Mouse (Mus musculus) lung, postnatal 0 days (tissue): ENCODE data around the gene Nox3. TPM values are rescaled to one million over a fixed set of nuclear protein-coding genes. Genes with fewer than 3 reads are reported as not detected.

Experiments used
- ATAC-seq: fragments of 200-750 bp; cut with Nextera tagmentation; 2 replicates; pipeline ENCODE4 v1.8.0; 2017; ENCODE audit warnings: moderate library complexity
- DNase-seq: peaks from one replicate; pipeline ENCODE4 v3.0.0-alpha.2; 2016; ENCODE audit warnings: low spot score
- H3K27ac ChIP-seq: fragments of 300-500 bp; sonication (generic); 2 replicates; pipeline ENCODE4 v1.5.1; 2014; ENCODE audit warnings: antibody characterized with exemption, mild to moderate bottlenecking, low read length, mixed read lengths
- H3K27me3 ChIP-seq: fragments of 300-500 bp; sonication (generic); replicated peaks from 2 replicates; pipeline ENCODE4 v1.6.1; 2014; ENCODE audit warnings: low read length, mixed read lengths; ENCODE audit not compliant: insufficient read depth
- H3K36me3 ChIP-seq: fragments of 300-500 bp; sonication (generic); 2 replicates; pipeline ENCODE4 v1.6.1; 2014; ENCODE audit warnings: low read length, mixed read lengths; ENCODE audit not compliant: insufficient read depth
- H3K4me1 ChIP-seq: fragments of 300-500 bp; sonication (generic); 2 replicates; pipeline ENCODE4 v1.6.1; 2014; ENCODE audit warnings: antibody characterized with exemption, low read depth, low read length, mixed read lengths; ENCODE audit not compliant: insufficient read depth
- H3K4me2 ChIP-seq: fragments of 300-500 bp; sonication (generic); replicated peaks from 2 replicates; pipeline ENCODE4 v1.6.1; 2014; ENCODE audit warnings: low read depth, mild to moderate bottlenecking, low read length, moderate library complexity, mixed read lengths
- H3K4me3 ChIP-seq: fragments of 300-500 bp; sonication (generic); 2 replicates; pipeline ENCODE4 v1.5.1; 2014; ENCODE audit warnings: low read depth, low read length
- H3K9ac ChIP-seq: fragments of 300-500 bp; sonication (generic); replicated peaks from 2 replicates; pipeline ENCODE4 v1.6.1; 2014; ENCODE audit warnings: low read depth, mild to moderate bottlenecking
- H3K9me3 ChIP-seq: fragments of 300-500 bp; sonication (generic); 2 replicates; pipeline ENCODE4 v1.6.1; 2016; ENCODE audit warnings: low read length, mixed read lengths
- CTCF ChIP-seq: IDR thresholded peaks from 2 replicates; pipeline ENCODE4 v1.5.1; 2016; ENCODE audit warnings: antibody characterized with exemption, mild to moderate bottlenecking
- EP300 ChIP-seq: IDR thresholded peaks from 2 replicates; pipeline ENCODE4 v1.6.1; 2016; ENCODE audit warnings: antibody characterized with exemption, mild to moderate bottlenecking, control low read depth
- WGBS: fragments of 180-500 bp; shearing (Covaris S2); extraction: QIAGEN DNeasy Blood & Tissue Kit; methylation state at CpG from one replicate; pipeline ENCODE4 v1.1.7; 2014; 5-methylcytosine and 5-hydroxymethylcytosine counted together
- polyA plus RNA-seq: library from polyadenylated mRNA; unstranded; fragments of >200 nt; fragmentation: Nextera tagmentation; extraction: Ambion mirVana; gene quantifications from 2 replicates; pipeline ENCODE4 v1.2.1, GENCODE M21; 2015

Nox3 gene
- polyA plus RNA-seq, 1 experiment from 2014 or later, result not detected

- WGBS, result 26% methylated on average over 1 of the region's 1 CpGs
- H3K27me3 ChIP-seq, result no peaks in the 10 kb centered on the region
- H3K9ac ChIP-seq, result no peak overlapping the region
- TF ChIP-seq EP300, result no peak
- TF ChIP-seq CTCF, result no peak
- no peak overlapping the region for H3K4me2 ChIP-seq
- no peak for ATAC-seq
- no peaks in the 10 kb centered on the region for H3K9me3 ChIP-seq
- H3K4me1 ChIP-seq, result no peaks in the 10 kb centered on the region
- H3K4me3 ChIP-seq, result no peak overlapping the region
- peak; percentile 46 for DNase-seq
- no peak overlapping the region for H3K27ac ChIP-seq
- H3K36me3 ChIP-seq, result no peaks in the 10 kb centered on the region
Measured at GRCm38 (mm10) chr17:3615553-3615952, 80.5 kb downstream of the Nox3 start.

GRCm38 (mm10) chr17:3611781-3612075 lies 84.3 kb downstream of the Nox3 start:
- Histone ChIP-seq H3K4me1 (no peaks in the 10 kb centered on the region), H3K9me3 (no peaks in the 10 kb centered on the region)

GRCm38 (mm10) chr17:3610928-3611780 lies 84.9 kb downstream of the Nox3 start:
- TF ChIP-seq EP300, result no peak
- TF ChIP-seq CTCF, result no peak
- Histone ChIP-seq H3K27ac (no peak overlapping the region), H3K4me3 (0 out of 2 replicates have a peak overlapping the region, but pooled peaks have one; percentile 5), H3K36me3 (no peaks in the 10 kb centered on the region), H3K27me3 (no peaks in the 10 kb centered on the region), H3K9me3 (no peaks in the 10 kb centered on the region), H3K9ac (no peak overlapping the region), H3K4me2 (peak overlapping the region; percentile 17; the same call in 1 of the 2 replicates), H3K4me1 (no peaks in the 10 kb centered on the region)
- 33% methylated on average over 21 of the region's 21 CpGs for WGBS
- DNase-seq (no peak), ATAC-seq (no peak)

More at GRCm38 (mm10) chr17:3611781-3612075, 84.3 kb downstream of the Nox3 start:
- no peak for DNase-seq
- no peak for TF ChIP-seq CTCF
- no peak for TF ChIP-seq EP300
- Histone ChIP-seq H3K4me3 (no peak overlapping the region), H3K36me3 (no peaks in the 10 kb centered on the region), H3K27ac (no peak overlapping the region), H3K4me2 (no peak overlapping the region), H3K27me3 (no peaks in the 10 kb centered on the region), H3K9ac (no peak overlapping the region)
- 78% methylated on average over 5 of the region's 5 CpGs for WGBS
- ATAC-seq, result no peak

GRCm38 (mm10) chr17:3610307-3610754 lies 85.7 kb downstream of the Nox3 start:
- ATAC-seq (no peak), DNase-seq (no peak)
- H3K36me3 ChIP-seq, result no peaks in the 10 kb centered on the region
- no peak overlapping the region for H3K9ac ChIP-seq
- H3K27me3 ChIP-seq, result no peaks in the 10 kb centered on the region
- no peak overlapping the region for H3K4me2 ChIP-seq
- no peak overlapping the region for H3K4me3 ChIP-seq
- H3K4me1 ChIP-seq, result no peaks in the 10 kb centered on the region
- H3K27ac ChIP-seq, result no peak overlapping the region
- TF ChIP-seq CTCF (no peak), EP300 (no peak)
- WGBS, result 62% methylated on average over 7 of the region's 7 CpGs
- H3K9me3 ChIP-seq, result no peaks in the 10 kb centered on the region

GRCm38 (mm10) chr17:3602954-3603672 lies 92.9 kb downstream of the Nox3 start:
- Histone ChIP-seq H3K4me3 (no peak overlapping the region), H3K9me3 (no peaks in the 10 kb centered on the region), H3K36me3 (no peaks in the 10 kb centered on the region), H3K27me3 (no peaks in the 10 kb centered on the region), H3K4me1 (no peaks in the 10 kb centered on the region), H3K4me2 (no peak overlapping the region), H3K9ac (no peak overlapping the region), H3K27ac (no peak overlapping the region)
- WGBS, result 79% methylated on average over 6 of the region's 6 CpGs
- TF ChIP-seq EP300 (no peak), CTCF (no peak)
- ATAC-seq (no peak), DNase-seq (no peak)

- no peak for ATAC-seq
- Histone ChIP-seq H3K4me3 (no peak overlapping the region), H3K27me3 (no peaks in the 10 kb centered on the region), H3K27ac (no peak overlapping the region), H3K4me2 (no peak overlapping the region), H3K9me3 (no peaks in the 10 kb centered on the region), H3K36me3 (no peaks in the 10 kb centered on the region), H3K4me1 (no peaks in the 10 kb centered on the region), H3K9ac (no peak overlapping the region)
- DNase-seq, result peak; percentile 51
- 52% methylated on average over 1 of the region's 1 CpGs for WGBS
- TF ChIP-seq EP300, result no peak
- TF ChIP-seq CTCF, result no peak
Measured at GRCm38 (mm10) chr17:3598393-3598792, 97.7 kb downstream of the Nox3 start.
